Mouse (Mus musculus) liver, embryonic 14.5 days (tissue): ENCODE data around the gene Trim59.
"Not testable (repeated sequence)": the region's sequence is repeated elsewhere in the genome, so short reads cannot be mapped to it uniquely, and the experiment has no call there.

Experiments
- CTCF ChIP-seq: IDR thresholded peaks from 2 replicates; pipeline ENCODE4 v1.5.1; 2016; ENCODE audit warnings: antibody characterized with exemption, low read depth, control low read depth
- EP300 ChIP-seq: IDR thresholded peaks from 2 replicates; pipeline ENCODE4 v1.6.1; 2016; ENCODE audit warnings: antibody characterized with exemption, low read depth

DNA sequence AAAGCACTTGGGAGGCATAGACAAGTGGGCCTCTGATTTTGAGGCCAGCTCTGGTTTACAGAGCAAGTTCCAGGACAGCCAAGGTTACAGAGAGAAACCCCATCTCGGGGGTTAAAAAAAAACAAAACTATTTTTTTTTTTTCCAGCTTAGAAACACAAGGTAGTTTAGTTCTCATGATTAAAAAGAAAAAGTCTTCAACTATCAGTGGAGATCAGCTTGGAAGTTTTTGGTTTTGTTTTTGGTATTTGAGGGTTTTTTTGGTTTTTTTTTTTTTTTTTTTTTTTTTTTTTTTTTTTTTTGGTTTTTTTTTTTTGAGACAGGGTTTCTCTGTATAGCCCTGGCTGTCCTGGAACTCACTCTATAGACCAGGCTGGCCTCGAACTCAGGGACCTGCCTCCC is 25.9 kb downstream of the Trim59 start:
- not testable (repeated sequence) for TF ChIP-seq EP300, CTCF
